Mouse (Mus musculus): ENCODE data around the gene Hras.

DNA sequence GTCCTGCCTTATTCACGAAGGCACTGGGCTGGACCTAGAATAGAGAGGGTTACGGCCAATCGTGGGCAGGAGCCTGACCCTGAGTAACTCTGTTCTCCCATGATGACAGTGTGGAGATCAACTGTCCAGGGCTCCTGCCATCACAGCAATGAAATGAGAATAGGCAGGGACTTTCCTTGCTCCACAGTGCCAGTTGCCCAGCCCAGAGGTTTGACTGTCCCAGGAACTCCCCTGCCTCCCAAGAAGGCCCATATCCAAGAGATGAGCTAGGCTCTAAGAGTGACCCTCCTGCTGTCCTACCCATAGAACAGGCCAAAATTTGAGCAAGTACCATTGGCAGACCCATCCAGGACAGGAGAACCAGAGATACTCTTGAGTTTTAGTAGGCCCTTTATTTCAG, 5.1 kb downstream of the Hras start:
- TF ChIP-seq CTCF (IDR thresholded peaks at IDR 0.05; ENCODE audit: control insufficient read depth, insufficient read depth, insufficient read length): no peak
- TF ChIP-seq MAX (IDR thresholded peaks at IDR 0.05): no peak
- TF ChIP-seq USF1 (IDR thresholded peaks at IDR 0.05; ENCODE audit: low read depth): no peak
